Mouse (Mus musculus) layer of hippocampus, postnatal 36 days (tissue): ENCODE data around the gene Vps37b. TPM values are rescaled to one million over a fixed set of nuclear protein-coding genes. Genes with fewer than 3 reads are reported as not detected.

ENCODE experiments used
- DNase-seq, 2 experiments: peaks; one replicate each; pipeline ENCODE4 v3.0.0; 2022
- total RNA-seq, 2 experiments: library from RNA; stranded (reverse); gene quantifications; 2 replicates each; pipeline ENCODE4 v1.2.3; 2021

Vps37b gene
- total RNA-seq, 2 experiments from 2014 or later = 32.6 to 40.8 TPM

DNA sequence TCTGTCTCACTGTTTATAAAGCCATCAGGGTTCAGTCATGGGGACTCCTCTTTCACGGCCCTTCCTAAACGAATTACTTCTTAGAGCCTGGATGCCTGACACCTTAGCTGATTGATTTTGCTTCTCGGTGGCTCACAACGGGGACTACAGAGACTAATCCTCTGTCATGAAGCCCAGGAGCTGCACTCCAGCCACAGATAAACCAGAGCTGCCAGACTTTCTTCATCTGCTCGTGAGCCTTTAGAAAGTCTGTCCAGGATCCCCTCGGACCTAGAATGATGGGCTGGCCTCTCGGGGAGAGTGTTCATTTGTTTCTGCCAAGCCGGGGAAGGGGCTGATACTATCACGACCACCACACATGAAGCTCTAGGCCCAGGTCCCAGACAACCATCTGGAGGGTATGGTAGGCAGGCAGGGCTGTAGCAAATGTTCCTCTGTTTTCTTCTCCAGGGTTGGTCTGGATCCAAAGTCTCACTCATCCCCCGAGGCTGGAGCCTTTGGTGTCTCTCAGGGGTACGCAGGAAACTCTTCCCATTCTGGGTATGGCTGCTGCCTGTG is 13.5 kb upstream of the Vps37b start:
- DNase-seq = peak in 1 of 2 experiments; percentile 45

DNA sequence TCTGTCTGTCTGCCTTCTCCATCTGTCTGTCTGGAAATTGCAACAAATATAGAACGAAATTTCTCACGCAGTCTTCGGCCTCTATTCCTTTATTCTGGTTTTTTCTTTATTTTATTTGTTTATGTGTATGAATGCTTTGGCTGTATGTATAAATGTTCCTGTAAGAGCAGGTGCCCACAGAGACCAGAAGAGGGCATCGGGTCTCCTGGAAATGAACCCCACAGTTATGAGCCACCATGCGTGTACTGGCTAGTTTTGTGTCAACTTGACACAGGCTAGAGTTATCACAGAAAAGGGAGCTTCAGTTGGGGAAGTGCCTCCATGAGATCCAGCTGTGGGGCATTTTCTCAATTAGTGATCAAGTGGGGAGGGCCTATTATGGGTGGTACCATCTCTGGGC is 11.9 kb upstream of the Vps37b start:
- DNase-seq = no peak

DNA sequence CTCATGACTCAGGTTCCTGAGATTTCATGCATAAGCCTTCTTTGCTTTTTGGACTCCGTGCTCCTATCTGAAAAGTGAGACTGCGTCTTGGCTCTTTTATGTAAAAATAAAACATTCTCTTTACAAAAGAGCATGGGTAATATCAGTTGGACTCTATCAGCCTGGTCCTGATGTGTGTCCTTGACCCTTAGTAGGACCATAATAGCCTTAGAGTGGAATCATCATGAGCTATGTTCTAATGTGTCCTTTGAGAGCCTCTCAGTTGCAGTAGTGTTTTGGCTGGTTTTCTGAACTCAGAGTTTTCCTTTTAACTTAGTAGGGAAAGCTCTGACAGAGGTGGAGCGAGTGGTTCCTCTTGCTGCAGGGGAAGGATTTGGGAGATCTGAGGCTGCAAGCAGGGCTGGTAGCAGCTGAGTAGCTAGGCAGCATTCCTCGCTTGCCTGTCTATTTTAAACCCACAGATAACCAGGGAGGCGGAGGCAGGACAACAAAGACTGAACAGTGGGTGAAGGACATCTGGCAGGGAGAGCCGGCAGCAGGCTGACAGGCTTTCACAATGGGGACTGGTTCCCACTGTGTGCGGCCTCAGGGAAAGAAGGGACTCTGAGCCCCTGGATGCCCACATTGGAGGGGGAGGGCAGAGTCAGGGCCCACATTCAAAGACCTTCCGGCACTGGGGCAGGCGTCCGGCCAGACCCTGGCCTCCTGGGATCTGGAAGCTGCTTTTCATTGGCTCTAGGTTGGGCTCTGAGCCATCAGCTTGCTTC is 11.3 kb upstream of the Vps37b start:
- DNase-seq = peak; percentile 83 to 87

DNA sequence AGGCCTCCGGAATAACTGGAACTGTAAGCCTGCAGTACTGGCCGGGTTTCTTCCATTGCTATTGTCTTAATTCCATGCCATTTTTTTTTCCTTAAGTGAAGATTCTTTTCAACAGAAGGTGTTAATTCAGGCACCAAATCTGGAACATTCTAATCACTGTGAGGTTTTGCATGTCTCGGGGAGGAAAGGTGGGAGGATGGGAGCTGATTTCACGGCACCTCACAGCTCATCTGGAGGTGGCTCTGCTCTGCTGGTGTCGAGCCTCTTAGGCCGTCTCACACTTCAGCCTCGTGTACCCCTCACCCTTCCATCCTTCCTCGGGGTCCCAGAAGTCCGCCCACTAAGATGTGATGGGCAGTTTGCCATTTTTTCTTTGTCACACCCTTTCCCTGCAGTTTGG is 9.0 kb upstream of the Vps37b start:
- no peak for DNase-seq

DNA sequence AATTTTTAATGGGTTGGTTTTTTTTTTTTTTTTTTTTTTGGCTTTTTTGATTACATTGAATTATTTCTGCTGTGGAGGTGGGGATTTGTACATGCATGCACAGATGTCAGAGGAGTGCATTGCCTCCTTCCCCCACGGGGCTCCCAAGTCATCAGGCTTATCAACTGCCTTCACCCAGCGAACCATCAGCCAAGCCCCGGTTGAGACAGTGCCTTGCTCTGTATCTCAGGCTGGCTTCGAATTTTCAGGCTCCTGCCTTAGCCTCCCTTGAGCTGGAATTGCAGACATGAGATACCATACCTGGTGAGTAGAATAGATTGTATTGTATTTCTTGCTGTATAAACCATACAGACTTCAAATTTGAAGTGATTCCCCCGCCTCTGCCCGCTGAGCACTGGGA is 7.5 kb upstream of the Vps37b start:
- DNase-seq = no peak

DNA sequence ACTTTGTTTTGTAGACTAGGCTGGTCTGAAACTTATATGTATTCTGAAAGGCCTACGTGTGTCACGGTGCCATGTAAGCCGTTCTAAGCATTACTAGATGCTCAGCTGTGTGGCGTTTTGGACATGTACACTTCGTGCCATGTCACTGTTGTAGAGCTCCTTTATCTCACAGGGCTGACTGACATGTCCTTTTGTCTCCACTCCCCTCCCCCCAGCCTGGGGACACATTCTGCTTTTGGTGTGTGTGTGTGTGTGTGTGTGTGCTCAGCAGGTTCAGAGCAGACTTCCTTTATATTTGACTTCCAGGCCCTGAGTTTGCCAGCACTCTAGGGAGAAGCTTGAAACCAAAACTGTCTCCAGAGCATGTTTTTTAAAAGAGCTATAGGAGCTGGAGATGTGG is 4.8 kb upstream of the Vps37b start:
- no peak for DNase-seq

DNA sequence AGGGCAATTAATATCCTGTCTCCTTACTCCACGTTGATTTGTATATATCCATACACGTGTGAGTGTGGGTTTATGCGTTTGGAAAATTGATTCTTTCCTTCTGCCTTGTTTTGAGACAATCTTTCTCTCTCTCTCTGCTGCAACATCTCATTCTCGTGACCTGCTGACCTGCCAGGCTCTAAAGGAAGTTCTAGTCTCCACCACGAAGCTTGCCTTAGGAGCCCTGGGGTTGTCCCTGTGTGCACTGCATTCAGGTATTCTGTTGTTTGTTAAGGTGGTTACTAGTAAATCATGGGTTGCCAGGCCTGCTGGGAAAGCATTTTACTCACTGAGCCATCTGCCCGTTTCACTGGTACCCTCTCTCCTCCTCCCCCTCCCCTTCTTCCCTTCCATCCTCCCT is 4.3 kb upstream of the Vps37b start:
- DNase-seq = no peak

DNA sequence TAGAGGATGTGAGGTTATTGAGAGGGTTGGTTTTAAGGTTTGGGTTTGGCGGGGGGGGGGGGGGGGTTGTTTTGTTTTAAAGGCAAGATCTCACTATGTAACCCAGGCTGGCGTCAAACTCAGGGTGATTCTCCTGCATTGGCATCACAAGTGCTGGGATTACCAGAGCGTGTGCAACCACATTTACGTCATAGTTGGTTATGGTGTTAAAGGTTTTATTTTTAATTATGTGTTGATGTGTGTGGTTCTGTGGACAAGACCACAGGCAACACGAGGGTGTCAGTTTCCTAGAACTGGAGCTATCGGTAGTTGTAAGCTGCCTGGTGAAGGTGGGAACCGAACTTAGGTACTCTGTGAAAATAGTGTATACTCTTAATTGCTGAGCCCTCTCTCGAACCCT is 3.7 kb upstream of the Vps37b start:
- no peak for DNase-seq

DNA sequence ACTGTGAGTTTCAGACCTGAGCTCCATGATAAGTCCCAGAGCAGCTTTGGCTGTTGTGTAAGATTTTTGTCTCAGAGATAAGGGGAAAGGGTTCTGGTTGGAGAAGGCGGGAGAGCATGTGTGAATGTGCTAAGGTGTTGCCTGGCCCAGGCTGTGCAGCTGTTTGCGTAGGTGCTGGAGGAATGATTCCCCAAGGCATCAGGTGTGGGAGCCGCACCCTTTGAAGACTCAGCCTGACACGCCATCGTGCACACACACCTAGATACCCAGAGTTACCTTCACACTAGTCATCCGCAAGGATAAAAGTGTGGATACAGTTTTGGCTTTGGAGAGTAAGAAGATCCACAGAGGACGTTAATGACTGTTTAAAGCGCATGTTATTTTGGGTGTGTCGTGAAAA is 3.3 kb upstream of the Vps37b start:
- DNase-seq = no peak

DNA sequence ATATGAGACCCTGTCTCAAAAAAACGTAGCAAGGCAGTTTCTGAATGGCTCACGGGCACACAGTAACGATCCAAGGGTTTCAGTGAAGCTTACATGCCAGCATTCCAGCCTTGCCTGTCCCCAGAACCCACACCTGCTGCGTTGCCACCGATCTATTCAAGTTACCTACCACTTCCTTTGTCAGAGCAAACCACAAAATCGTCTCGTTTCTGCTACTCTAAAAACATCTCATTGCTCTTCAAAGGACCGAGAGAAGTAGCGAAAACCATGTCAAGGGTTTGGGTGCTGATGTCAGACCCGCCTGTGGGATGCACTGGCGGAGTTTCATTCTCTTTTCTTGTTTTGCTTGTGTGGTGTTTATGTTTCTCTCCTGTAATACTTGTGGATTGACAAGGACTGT is 2.4 kb upstream of the Vps37b start:
- DNase-seq = no peak

DNA sequence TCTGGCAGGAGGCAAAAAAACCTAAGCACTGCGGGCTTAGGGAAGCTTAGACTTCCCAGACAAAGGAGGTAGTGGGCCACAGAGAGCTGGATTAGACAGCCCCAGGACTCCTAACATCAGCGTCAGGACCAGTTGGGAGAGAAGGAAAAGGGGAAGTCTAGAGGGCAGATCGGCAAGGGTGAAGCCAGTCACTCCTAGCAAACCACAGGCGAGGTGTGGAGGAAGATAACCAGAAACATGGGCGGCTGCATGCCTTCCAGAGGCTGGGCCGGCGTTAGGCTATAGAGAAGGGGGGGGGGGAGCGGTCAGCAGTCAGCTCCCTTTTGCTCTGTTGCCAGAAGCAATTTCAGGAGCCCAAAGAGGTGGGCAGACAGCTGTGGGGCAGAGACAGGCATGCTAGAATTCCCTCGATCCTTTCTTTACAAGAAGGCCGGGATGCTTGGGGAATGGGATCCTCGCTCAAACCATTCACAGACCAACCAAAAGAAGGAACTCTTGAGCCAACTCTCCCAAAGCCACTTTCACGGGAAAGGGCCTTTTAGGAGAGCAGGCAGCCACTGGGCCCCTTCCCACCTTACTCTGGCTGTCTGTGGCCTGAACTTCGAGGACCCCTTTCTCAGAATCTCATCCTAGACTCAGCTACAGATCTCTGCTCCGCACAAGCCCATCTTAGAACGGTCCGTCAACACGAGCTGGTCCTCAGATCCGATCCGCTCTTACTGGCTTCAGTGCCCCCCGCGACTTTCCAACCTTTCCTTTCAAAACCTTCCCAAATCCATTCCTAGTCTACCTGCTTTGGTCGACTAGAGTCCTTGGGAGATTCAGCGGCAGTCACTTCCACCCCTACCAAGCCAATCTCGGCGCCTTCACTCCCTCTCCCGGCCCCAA is 758 bp downstream of the Vps37b start:
- no peak for DNase-seq

DNA sequence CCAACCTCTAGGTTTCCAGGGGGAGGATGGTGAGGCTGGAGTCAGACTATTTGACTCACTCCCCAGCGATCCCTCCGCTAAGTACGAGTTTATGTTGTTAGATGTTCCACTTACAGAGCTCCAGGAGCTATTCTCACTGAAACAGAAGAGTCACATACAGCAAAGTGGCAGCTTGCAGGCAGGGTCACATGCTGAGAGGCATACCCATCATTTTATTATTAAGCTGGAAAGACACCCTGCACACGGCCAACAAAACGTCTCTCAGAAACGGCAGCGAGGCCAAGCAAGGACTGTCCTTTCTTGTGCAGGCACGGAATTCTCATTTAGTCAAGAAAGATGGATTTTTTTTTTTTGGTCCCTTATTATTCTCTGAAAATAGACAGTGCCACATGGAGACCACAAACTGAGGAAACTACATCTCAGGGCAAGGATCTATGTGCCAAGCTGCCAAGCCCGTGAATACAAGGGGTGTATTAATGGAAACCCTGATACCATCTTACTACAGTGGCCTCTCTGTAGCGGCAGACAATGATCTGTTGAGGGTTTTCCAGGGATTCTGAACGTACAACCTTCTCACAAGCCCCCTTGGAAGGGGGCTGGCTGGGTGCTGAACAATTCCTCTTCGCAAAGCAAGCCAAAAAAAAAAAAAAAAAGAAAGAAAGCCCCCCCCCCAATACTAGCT is 1.5 kb downstream of the Vps37b start:
- no peak for DNase-seq

DNA sequence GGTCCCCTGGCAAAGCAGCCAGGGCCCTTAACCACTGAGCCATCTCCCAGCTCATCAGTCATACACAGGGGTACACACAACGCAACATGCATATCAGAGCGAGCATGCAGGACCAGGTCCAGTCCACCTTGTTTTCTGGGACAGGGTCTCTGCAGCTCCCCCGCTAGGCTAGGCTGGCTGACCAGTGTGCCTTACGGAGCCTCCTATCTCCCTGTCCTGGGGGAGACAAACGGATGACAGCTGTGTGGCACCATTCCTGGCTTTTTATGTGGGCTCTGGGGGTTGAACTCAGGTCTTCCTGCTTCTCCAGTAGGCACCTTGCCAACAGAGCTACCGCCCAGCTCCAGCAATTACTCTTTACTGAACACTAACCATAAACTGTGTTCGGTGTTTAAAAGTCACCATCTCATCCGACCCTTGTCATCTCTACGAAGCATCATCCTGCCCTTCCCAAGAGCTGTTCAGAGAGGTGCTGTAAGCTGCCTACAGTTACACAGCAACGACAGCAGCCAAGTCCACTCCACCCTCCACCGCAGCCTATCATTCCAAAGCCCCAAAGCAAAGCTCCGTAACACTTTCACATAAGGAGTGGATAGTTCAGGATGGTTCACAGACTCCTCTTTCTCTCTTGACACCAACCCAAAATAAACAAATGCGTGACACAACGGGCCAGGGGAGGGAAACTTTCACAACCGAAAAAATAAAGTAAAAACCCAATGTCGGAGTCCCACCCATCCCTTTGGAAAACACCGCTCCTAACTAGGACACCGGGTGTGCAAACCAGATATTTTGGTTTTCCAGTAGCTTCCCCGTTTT is 2.6 kb downstream of the Vps37b start:
- no peak for DNase-seq

DNA sequence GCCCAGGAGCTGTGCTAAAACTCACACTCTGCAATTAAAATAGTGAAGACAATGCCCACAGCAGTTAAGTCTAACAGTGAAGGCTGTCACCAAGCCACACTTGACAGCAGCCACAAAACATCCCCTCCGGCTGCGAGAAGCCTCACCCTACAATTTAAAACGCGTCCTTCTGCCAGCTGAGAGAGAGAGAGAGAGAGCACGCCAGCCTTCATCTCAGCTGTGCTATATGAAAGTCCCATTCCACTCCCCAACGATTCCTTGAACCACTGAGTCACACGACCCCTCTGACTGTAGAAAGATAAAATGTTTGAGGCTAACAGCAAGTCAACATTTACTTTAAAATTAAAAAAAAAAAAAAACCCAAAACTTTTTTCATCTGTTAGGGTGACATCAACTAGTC is 3.4 kb downstream of the Vps37b start:
- no peak for DNase-seq

DNA sequence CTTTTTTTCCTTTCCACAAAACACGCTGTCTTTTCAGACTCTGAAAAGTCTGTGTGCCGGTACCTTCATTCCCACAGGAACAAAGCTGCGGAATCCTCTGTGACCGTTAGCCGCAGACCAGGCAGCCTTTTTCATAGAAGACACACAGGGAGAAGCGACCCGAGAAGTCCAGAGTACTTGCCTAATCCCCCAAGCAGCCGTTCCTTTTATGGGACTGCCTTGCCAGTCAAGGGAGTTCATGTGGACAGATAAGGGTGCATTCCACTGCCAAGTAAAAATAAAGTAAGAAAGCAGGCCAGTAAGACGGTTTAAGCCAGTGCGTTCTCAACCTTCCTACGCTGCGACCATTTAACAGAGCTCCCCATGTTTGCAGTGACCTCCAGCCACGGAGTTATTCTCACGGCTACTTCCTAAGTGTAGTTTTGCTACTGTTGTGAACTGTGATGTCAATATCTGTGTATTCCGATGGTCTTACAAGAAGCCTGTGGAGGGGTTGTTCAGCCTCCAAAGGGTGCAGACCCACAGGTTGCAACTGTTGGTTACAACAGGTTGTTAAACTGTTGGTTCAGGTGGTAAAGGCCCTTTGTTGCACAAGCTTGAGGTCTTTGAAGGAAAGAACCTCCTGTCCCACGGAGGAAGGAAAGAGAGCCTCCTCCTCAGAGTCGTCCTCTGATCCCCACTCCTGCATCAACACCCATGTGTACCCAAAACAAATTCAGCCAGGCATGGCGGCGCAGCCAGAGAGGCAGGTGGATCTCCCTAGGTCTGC is 4.2 kb downstream of the Vps37b start:
- DNase-seq = no peak

DNA sequence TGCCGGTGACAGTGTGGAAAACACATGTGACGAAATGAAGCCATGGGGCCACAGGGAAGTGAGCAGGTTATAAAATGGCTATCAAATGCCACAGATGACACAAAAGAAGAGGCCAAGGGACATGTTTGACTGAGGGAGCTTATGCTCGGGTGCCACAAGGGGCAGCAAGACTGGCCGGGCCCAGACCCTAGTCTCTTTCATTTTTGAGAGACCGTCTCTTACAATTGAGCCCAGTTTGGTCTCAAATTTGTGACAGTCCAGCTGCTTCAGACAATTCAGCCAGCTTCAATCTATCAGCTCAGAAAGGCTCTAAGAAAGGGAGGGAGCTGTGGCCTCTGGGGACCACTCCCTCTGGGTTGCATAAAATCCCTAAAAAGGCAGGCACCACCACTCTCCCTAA is 5.5 kb downstream of the Vps37b start:
- DNase-seq = no peak

DNA sequence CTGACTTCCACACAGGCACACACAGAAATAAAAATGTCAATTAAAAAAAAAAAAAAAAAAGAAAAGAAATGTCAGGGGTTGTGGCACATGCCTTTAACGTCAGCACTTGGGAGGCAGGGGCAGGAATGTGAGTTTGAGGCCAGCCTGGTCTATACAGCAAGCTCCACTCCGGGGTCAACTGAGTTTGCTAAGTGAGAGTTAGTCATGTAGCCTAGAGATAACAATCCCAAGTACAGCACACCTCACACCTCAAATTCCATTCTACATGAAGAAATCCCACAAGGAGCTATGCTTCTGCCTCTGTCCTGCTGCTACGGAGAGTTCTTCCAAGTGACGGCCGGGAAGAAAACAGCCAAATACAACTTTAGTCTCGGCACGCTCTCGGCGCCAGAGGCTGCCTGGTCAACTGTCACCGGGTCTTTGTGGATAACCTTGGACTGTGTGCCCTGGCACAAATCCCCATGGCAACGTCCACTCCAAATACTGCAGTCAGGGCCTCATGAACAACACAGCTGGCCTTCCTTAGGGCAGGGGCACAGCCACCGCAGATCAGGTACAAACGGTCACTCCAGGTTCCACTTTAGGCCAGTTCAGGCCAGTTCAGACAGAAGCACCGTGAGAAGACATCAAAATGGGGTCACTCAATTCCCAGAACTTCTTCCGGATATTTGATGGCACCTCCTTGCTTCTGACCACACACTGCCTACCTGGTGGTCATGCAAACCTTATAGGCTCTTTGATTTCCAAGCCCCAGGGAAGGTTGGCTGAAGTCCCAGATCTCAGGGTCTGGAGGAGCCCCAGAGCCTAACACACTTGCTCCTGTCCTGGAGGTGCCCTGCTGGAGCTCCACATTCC is 6.3 kb downstream of the Vps37b start:
- no peak for DNase-seq

DNA sequence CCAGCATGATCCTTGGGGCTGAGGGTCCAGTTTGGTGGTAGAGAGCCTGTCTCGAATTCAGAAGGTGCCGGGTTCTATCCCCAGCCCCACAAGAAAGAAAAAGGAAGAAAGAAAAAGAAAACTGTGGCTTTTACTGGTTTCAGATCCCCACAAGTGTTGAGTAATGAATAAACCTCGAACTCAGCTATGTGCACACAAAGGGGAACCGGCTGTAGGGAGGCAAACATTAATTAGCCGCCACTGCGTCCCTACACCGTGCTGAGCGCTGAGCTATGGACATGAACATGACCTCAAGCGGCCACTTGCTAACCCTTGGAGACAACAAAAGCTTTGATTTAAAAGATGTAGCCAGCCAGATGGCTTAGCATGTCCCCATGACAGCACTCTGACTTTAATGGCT is 6.9 kb downstream of the Vps37b start:
- no peak for DNase-seq

DNA sequence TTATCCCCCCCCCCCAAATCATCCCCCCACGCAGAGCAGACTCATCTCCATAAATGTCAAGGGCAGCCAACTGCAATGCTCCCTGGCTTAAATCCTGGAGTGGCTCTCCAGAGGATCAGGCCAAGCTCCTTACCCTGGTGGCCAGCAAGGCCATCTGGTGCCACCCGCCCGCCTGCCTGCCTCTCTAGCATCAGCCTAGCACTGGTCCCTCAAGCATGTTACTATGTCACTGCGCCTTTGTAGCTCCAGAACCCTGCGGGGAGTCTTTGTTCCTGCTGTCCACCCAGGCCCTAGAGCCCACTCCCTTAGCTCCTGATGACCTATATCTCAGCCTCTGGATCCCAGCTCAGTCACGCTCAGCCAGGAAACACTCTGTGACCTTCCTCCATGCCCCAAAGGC is 7.4 kb downstream of the Vps37b start:
- DNase-seq = no peak

DNA sequence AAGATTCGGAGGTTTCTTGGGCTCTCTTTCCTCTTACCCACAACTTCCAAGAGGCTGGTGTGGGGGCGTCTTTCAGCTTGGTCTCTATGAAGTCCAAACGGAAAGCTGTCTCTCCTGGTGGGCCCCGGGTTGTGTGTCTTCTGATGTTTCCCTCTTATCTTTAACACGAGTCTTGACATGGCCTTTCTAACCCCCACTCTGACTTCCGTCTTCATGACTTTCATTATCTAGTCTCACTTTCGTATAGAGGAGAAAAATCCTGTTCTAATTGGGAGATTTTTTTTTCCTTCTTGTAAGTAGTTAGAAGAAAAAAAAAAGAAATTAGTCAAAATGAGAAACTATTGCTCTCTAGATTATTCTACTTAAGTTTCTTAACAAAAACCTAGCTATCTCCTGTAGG is 9.7 kb downstream of the Vps37b start:
- DNase-seq = no peak
